Mouse (Mus musculus) thymus, postnatal 0 days (tissue): ENCODE data around the gene Rgs3. TPM values are rescaled to one million over a fixed set of nuclear protein-coding genes. Genes with fewer than 3 reads are reported as not detected.

Source experiments
- DNase-seq: peaks from one replicate; pipeline ENCODE4 v3.0.0-alpha.2; 2015; ENCODE audit warnings: low spot score
- polyA plus RNA-seq: library from polyadenylated mRNA; unstranded; fragments of >200 nt; fragmentation: Nextera tagmentation; extraction: Ambion mirVana; gene quantifications from 2 replicates; pipeline ENCODE4 v1.2.1, GENCODE M21; 2015

Rgs3 gene
- polyA plus RNA-seq, 1 experiment from 2014 or later = 18.0 TPM

DNA sequence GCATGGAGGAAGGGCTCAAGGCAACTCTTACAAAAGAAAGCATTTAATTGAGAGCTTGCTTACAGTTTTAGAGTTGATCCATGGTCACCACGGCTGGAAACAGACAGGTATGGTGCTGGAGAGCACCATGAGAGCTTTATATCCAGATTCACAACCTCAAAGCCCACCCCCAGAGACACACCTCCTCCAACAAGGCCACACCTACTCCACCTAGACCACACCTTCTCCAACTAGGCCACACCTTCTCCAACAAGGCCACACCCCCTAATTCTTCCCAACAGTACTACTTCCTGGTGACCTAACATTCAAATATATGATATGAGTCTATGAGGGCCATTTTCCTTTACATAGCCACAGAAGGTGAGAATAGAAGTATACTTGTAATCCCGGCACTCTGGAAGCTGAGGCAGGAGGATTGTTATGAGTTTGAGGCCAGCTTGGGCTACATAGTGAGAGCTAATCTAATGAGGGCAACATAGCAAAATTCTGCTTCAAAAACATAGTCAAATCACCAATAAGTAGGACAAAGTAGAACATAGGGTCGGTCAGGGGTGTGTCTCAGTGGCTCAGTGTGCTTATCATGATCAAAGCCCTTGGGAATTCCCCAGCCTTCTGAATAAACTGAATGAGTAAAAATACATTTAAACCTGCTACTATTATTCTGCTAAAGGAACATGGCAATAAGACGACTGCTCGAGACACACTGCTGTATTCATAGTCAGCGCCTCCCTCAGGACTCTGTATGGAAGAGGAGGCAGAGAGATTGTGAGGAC is 180.8 kb downstream of the Rgs3 start:
- DNase-seq = no peak

DNA sequence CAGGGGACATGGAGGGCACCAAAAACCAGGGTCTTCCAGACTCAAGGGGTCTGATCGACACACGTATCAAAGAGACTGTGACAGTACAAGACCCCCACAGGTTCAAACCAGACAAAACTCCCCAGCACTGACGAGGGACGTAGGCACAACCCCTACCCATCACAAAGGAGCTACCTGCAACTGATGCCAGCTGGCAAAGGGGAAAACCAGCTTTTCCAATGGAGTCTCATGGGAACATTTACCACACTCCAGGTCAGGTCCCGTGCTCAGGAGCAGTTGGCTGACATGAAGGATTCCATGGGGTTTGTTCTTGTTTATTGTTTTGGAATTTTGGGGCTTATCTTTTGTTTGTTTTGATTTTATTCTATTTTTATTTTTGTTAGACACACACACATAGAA is 181.4 kb downstream of the Rgs3 start:
- DNase-seq = no peak

DNA sequence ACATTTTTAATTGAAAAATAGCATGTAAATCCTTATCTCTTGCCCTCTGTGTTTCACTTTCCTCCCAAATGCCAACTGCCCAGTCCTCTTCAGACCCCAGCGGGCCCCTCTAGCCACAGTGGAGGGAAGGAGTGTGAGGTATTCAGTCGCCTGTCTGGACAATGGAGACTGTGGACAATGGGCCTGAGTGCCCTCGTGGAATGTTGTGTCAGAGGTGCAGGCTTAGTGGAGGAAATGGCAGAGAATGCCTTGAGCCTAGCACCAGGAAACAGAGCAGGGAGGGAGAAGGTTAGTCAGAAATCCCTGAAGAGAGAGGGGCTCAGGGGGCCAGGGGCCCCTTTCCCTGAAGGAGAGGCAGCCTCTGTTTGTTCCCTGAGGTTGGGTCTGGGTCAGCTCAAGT is 182.0 kb downstream of the Rgs3 start:
- DNase-seq = no peak

DNA sequence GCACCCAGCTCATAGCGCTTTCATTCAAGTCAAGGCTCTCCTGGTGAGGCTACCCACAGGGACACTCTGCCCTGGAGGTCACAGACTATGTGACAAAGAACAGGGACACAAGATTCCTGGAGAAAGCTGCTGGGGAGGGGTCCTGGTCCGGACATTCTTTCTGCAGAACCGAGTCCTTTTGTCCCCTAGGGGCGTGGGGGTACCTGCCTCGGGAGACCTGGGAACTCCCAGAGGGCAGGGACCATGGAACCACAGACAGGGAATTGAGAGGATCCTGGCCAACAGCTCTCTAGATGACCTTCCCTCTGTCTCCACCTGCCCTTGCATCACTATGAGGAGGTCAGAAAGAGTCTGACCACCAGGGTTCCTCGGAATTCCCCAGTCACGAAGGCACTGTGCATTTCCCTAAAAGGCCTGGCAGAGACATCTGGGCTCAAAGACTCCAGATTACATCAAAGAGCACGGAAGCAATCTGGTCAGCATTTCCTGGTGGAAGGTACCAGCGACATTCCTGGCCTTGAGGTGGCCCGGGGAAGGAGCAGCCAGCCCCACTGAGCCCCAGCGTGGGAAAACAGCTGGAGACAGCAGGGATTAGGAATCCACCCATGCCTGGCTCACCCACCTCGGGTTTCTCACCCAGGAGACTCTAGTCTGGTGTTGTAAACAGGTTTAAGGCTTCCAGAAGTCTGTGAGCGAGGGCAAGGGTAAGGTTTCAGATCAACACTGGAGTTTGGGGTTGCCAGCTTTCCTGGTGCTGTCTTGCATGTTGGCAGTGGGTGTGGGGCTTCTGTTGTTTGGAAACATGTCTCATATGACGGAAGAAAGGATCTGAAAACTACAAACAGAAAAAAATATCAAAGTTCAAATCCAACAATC is 183.5 kb downstream of the Rgs3 start:
- DNase-seq = no peak

DNA sequence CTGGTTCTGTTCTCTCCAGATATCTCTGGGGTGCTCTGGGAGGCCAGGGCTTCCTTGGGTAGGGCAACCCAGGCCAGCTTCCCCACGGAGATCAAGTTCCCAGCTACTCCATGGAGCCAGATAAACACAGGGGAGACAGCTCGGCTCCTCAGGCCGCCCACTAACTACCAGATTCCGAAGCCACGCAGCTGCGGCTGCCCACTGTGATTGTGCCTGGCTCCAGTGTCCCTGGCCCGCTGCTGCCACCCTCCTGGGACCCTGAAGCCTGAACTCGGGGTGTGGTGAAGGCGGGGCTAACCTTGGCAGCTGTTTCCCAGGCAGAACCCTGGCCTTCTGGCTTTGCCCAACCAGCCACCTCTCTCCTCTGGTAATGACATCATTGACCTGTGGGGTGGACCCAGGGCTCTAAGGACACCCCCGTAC is 184.9 kb downstream of the Rgs3 start:
- DNase-seq = no peak

GRCm38 (mm10) chr4:62744985-62745638 is 185.5 kb downstream of the Rgs3 start:
- no peak for DNase-seq

Other genes with a start within 250 kb of the Rgs3 start
- 24.0 and 30.5 TPM in 2 replicates for gene Fkbp15, start 199.3 kb upstream of the Rgs3 start, polyA plus RNA-seq
- 20.1 and 20.2 TPM in 2 replicates for gene Slc31a1, start 199.1 kb upstream of the Rgs3 start, polyA plus RNA-seq
- gene Cdc26, start 151.2 kb upstream of the Rgs3 start, polyA plus RNA-seq = 169 and 172 TPM in 2 replicates
- 20.9 and 22.7 TPM in 2 replicates for gene Prpf4, start 151.1 kb upstream of the Rgs3 start, polyA plus RNA-seq
- gene Rnf183, start 124.6 kb upstream of the Rgs3 start, polyA plus RNA-seq = 1.7 and 2.0 TPM in 2 replicates
- gene Wdr31, start 89.0 kb upstream of the Rgs3 start, polyA plus RNA-seq = 3.8 and 4.0 TPM in 2 replicates
- gene Bspry, start 79.8 kb upstream of the Rgs3 start, polyA plus RNA-seq = 10.6 TPM in 2 replicates
- gene Hdhd3, start 56.4 kb upstream of the Rgs3 start, polyA plus RNA-seq = 7.0 and 7.5 TPM in 2 replicates
- gene Alad, start 39.9 kb upstream of the Rgs3 start, polyA plus RNA-seq = 52.8 and 54.4 TPM in 2 replicates
- gene Pole3, start 34.8 kb upstream of the Rgs3 start, polyA plus RNA-seq = 55.2 and 62.3 TPM in 2 replicates
- gene 4933430I17Rik, start 34.5 kb upstream of the Rgs3 start, polyA plus RNA-seq = 0.32 and 0.49 TPM in 2 replicates